Mouse (Mus musculus) limb, embryonic 15.5 days (tissue): Measurements from ENCODE around the gene P2rx5. TPM values are rescaled to one million over a fixed set of nuclear protein-coding genes. Genes with fewer than 3 reads are reported as not detected.

ENCODE experiments used
- ATAC-seq: fragments of 200-750 bp; cut with Nextera tagmentation; 2 replicates; pipeline ENCODE4 v1.8.0; 2017; ENCODE audit warnings: low read depth, moderate TSS enrichment; ENCODE audit not compliant: insufficient number of reproducible peaks, low FRiP score, low TSS enrichment
- H3K27ac ChIP-seq: fragments of 300-500 bp; sonication (generic); 2 replicates; pipeline ENCODE4 v1.5.1; 2015; ENCODE audit warnings: moderate library complexity, mild to moderate bottlenecking, inconsistent platforms
- H3K27me3 ChIP-seq: fragments of 300-500 bp; sonication (generic); 2 replicates; pipeline ENCODE4 v1.6.1; 2015; ENCODE audit warnings: inconsistent platforms
- H3K36me3 ChIP-seq: fragments of 300-500 bp; sonication (generic); 2 replicates; pipeline ENCODE4 v1.6.1; 2015; ENCODE audit warnings: inconsistent platforms
- H3K4me1 ChIP-seq: fragments of 300-500 bp; sonication (generic); 2 replicates; pipeline ENCODE4 v1.6.1; 2015; ENCODE audit warnings: inconsistent platforms
- H3K4me2 ChIP-seq: fragments of 300-500 bp; sonication (generic); 2 replicates; pipeline ENCODE4 v1.6.1; 2015; ENCODE audit warnings: mild to moderate bottlenecking, inconsistent platforms
- H3K4me3 ChIP-seq: fragments of 300-500 bp; sonication (generic); 2 replicates; pipeline ENCODE4 v1.5.1; 2015; ENCODE audit warnings: mild to moderate bottlenecking, inconsistent platforms
- H3K9ac ChIP-seq: fragments of 300-500 bp; sonication (generic); 2 replicates; pipeline ENCODE4 v1.6.1; 2015; ENCODE audit warnings: inconsistent platforms
- H3K9me3 ChIP-seq: fragments of 300-500 bp; sonication (generic); 2 replicates; pipeline ENCODE4 v1.6.1; 2016; ENCODE audit warnings: inconsistent platforms
- WGBS: fragments of 180-500 bp; shearing (Covaris S2); methylation state at CpG from one replicate; pipeline ENCODE4 v1.1.7; 2015; 5-methylcytosine and 5-hydroxymethylcytosine counted together
- polyA plus RNA-seq: library from polyadenylated mRNA; unstranded; fragments of >200 nt; fragmentation: Nextera tagmentation; extraction: Ambion mirVana; gene quantifications from 2 replicates; pipeline ENCODE4 v1.2.1, GENCODE M21; 2015

P2rx5 gene
- polyA plus RNA-seq = 1.2 and 2.0 TPM in 2 replicates

- H3K4me1 ChIP-seq = peaks cover 17% of the 10 kb centered on the region; the same call in 1 of the 2 replicates
- H3K9me3 ChIP-seq = no peaks in the 10 kb centered on the region
- 2% methylated on average over 49 of the region's 49 CpGs for WGBS
- peak within 1 kb of the TSS; percentile 89 for H3K4me2 ChIP-seq
- no peaks in the 10 kb centered on the region for H3K36me3 ChIP-seq
- H3K27me3 ChIP-seq = peaks cover 42% of the 10 kb centered on the region
- peak within 1 kb of the TSS; percentile 41 for H3K4me3 ChIP-seq
- H3K9ac ChIP-seq = peak within 1 kb of the TSS; percentile 39
- peak; percentile 61; the same call in 1 of the 2 replicates for ATAC-seq
- H3K27ac ChIP-seq = no peak within 1 kb of the TSS
Measured at GRCm38 (mm10) chr11:73159957-73160810, at the start of gene P2rx5. Gene P2rx5, plus strand, starts transcription at chr11:73160421.

- no peaks in the 10 kb centered on the region for H3K9me3 ChIP-seq
- no peak overlapping the region for H3K9ac ChIP-seq
- no peak overlapping the region for H3K27ac ChIP-seq
- 55% methylated on average over 6 of the region's 6 CpGs for WGBS
- H3K27me3 ChIP-seq = no peaks in the 10 kb centered on the region
- H3K4me1 ChIP-seq = no peaks in the 10 kb centered on the region
- no peak for ATAC-seq
- H3K4me3 ChIP-seq = no peak overlapping the region
- no peak overlapping the region for H3K4me2 ChIP-seq
- H3K36me3 ChIP-seq = no peaks in the 10 kb centered on the region
Measured at GRCm38 (mm10) chr11:73111414-73111813, 48.8 kb upstream of the P2rx5 start.

GRCm38 (mm10) chr11:73126495-73126894 lies 33.7 kb upstream of the P2rx5 start:
- H3K4me3 ChIP-seq = no peak overlapping the region
- no peak overlapping the region for H3K4me2 ChIP-seq
- no peak overlapping the region for H3K9ac ChIP-seq
- H3K27me3 ChIP-seq = no peaks in the 10 kb centered on the region
- 95% methylated on average over 6 of the region's 6 CpGs for WGBS
- no peak for ATAC-seq
- no peaks in the 10 kb centered on the region for H3K9me3 ChIP-seq
- H3K27ac ChIP-seq = no peak overlapping the region
- H3K36me3 ChIP-seq = 0 out of 2 replicates have a peak, but pooled peaks cover 6% of the 10 kb centered on the region
- H3K4me1 ChIP-seq = no peaks in the 10 kb centered on the region

GRCm38 (mm10) chr11:73131020-73131419 lies 29.2 kb upstream of the P2rx5 start:
- H3K4me2 ChIP-seq = no peak overlapping the region
- H3K4me3 ChIP-seq = no peak overlapping the region
- H3K27me3 ChIP-seq = no peaks in the 10 kb centered on the region
- no peak overlapping the region for H3K27ac ChIP-seq
- no peak overlapping the region for H3K9ac ChIP-seq
- 0 out of 2 replicates have a peak, but pooled peaks cover 13% of the 10 kb centered on the region for H3K36me3 ChIP-seq
- no peaks in the 10 kb centered on the region for H3K9me3 ChIP-seq
- ATAC-seq = no peak
- 68% methylated on average over 7 of the region's 7 CpGs for WGBS
- H3K4me1 ChIP-seq = peaks cover 13% of the 10 kb centered on the region

- peaks cover 31% of the 10 kb centered on the region for H3K4me1 ChIP-seq
- H3K4me2 ChIP-seq = no peak overlapping the region
- no peaks in the 10 kb centered on the region for H3K9me3 ChIP-seq
- no peak for ATAC-seq
- H3K36me3 ChIP-seq = 0 out of 2 replicates have a peak, but pooled peaks cover 13% of the 10 kb centered on the region
- no peak overlapping the region for H3K4me3 ChIP-seq
- H3K27ac ChIP-seq = no peak overlapping the region
- WGBS = 91% methylated on average over 6 of the region's 6 CpGs
- no peaks in the 10 kb centered on the region for H3K27me3 ChIP-seq
- no peak overlapping the region for H3K9ac ChIP-seq
Measured at GRCm38 (mm10) chr11:73132999-73133398, 27.2 kb upstream of the P2rx5 start.

GRCm38 (mm10) chr11:73134222-73134621 lies 26.0 kb upstream of the P2rx5 start:
- Histone ChIP-seq H3K4me1 (peaks cover 31% of the 10 kb centered on the region), H3K4me3 (no peak overlapping the region), H3K27ac (no peak overlapping the region), H3K27me3 (no peaks in the 10 kb centered on the region), H3K9ac (no peak overlapping the region), H3K9me3 (no peaks in the 10 kb centered on the region), H3K36me3 (0 out of 2 replicates have a peak, but pooled peaks cover 13% of the 10 kb centered on the region), H3K4me2 (no peak overlapping the region; the same call in 1 of the 2 replicates)
- WGBS = 44% methylated on average over 5 of the region's 5 CpGs
- no peak for ATAC-seq

- Histone ChIP-seq H3K9me3 (no peaks in the 10 kb centered on the region), H3K4me3 (peak overlapping the region; percentile 66), H3K4me1 (peaks cover 31% of the 10 kb centered on the region), H3K27ac (no peak overlapping the region), H3K27me3 (no peaks in the 10 kb centered on the region), H3K4me2 (peak overlapping the region; percentile 85), H3K36me3 (0 out of 2 replicates have a peak, but pooled peaks cover 6% of the 10 kb centered on the region), H3K9ac (no peak overlapping the region)
- 76% methylated on average over 6 of the region's 6 CpGs for WGBS
- no peak for ATAC-seq
Measured at GRCm38 (mm10) chr11:73136587-73136986, 23.6 kb upstream of the P2rx5 start.

GRCm38 (mm10) chr11:73137116-73137515 lies 23.1 kb upstream of the P2rx5 start:
- Histone ChIP-seq H3K27ac (no peak overlapping the region), H3K27me3 (no peaks in the 10 kb centered on the region), H3K4me2 (peak overlapping the region; percentile 85), H3K4me3 (peak overlapping the region; percentile 66), H3K4me1 (peaks cover 31% of the 10 kb centered on the region), H3K9me3 (no peaks in the 10 kb centered on the region), H3K9ac (peak overlapping the region; percentile 65), H3K36me3 (0 out of 2 replicates have a peak, but pooled peaks cover 5% of the 10 kb centered on the region)
- 27% methylated on average over 11 of the region's 11 CpGs for WGBS
- no peak for ATAC-seq

- no peaks in the 10 kb centered on the region for H3K27me3 ChIP-seq
- peak within 1 kb of the TSS; percentile 65 for H3K9ac ChIP-seq
- no peaks in the 10 kb centered on the region for H3K9me3 ChIP-seq
- H3K4me3 ChIP-seq = peak within 1 kb of the TSS; percentile 66
- 0 out of 2 replicates have a peak, but pooled peaks cover 1% of the 10 kb centered on the region for H3K36me3 ChIP-seq
- H3K27ac ChIP-seq = no peak within 1 kb of the TSS
- ATAC-seq = peak; percentile 84
- WGBS = under 1% methylated on average over 84 of the region's 84 CpGs
- peaks cover 31% of the 10 kb centered on the region for H3K4me1 ChIP-seq
- peak within 1 kb of the TSS; percentile 85 for H3K4me2 ChIP-seq
Measured at GRCm38 (mm10) chr11:73137591-73138501, 22.4 kb upstream of the P2rx5 start, which contains the start of gene Haspin. Gene Haspin, minus strand, starts transcription at chr11:73138294.

- Histone ChIP-seq H3K9me3 (no peaks in the 10 kb centered on the region), H3K4me3 (no peak overlapping the region)
- no peak for ATAC-seq
Measured at GRCm38 (mm10) chr11:73144261-73144681, 15.9 kb upstream of the P2rx5 start.

More at GRCm38 (mm10) chr11:73144261-73144681, 15.9 kb upstream of the P2rx5 start:
- WGBS = 54% methylated on average over 1 of the region's 1 CpGs
- Histone ChIP-seq H3K36me3 (no peaks in the 10 kb centered on the region), H3K27ac (no peak overlapping the region), H3K9ac (no peak overlapping the region), H3K27me3 (no peaks in the 10 kb centered on the region), H3K4me1 (no peaks in the 10 kb centered on the region), H3K4me2 (no peak overlapping the region)
